Mouse (Mus musculus) liver, embryonic 14.5 days (tissue): Measurements from ENCODE around the gene Fam92b. TPM values are rescaled to one million over a fixed set of nuclear protein-coding genes. Genes with fewer than 3 reads are reported as not detected.

ENCODE experiments used
- ATAC-seq: fragments of 200-750 bp; cut with Nextera tagmentation; 2 replicates; pipeline ENCODE4 v1.8.0; 2017; ENCODE audit warnings: moderate number of reproducible peaks, mild to moderate bottlenecking, moderate library complexity; ENCODE audit not compliant: insufficient read depth
- DNase-seq, 3 experiments: peaks; one replicate each; pipeline ENCODE4 v3.0.0-alpha.2; 2012 to 2013; ENCODE audit warnings: low read depth in 3 of 3, low spot score in 3 of 3
- H3K27ac ChIP-seq: fragments of 300-500 bp; sonication (generic); 2 replicates; pipeline ENCODE4 v1.5.1; 2014; ENCODE audit warnings: moderate library complexity, mild to moderate bottlenecking, control low read depth, inconsistent platforms
- H3K27me3 ChIP-seq: fragments of 300-500 bp; sonication (generic); 2 replicates; pipeline ENCODE4 v1.6.1; 2014; ENCODE audit warnings: mild to moderate bottlenecking, low read length, moderate library complexity; ENCODE audit not compliant: control insufficient read depth, insufficient read depth
- H3K36me3 ChIP-seq: fragments of 300-500 bp; sonication (generic); replicated peaks from 2 replicates; pipeline ENCODE4 v1.6.1; 2014; ENCODE audit warnings: low read depth; ENCODE audit not compliant: control insufficient read depth, insufficient read depth
- H3K4me1 ChIP-seq, 2 experiments: fragments of 200-500 bp in 1 of 2; fragments of 300-500 bp in 1 of 2; sonication (generic) in 1 of 2; replicated peaks; 2 replicates each; pipeline ENCODE4 v1.6.1; 2012 to 2014; ENCODE audit warnings: antibody characterized with exemption in 1 of 2, inconsistent platforms in 1 of 2, low read length in 1 of 2; ENCODE audit not compliant: control insufficient read depth in 2 of 2, insufficient read depth in 2 of 2
- H3K4me2 ChIP-seq: fragments of 300-500 bp; sonication (generic); 2 replicates; pipeline ENCODE4 v1.6.1; 2014; ENCODE audit warnings: low read depth, mild to moderate bottlenecking, control low read depth, moderate library complexity
- H3K4me3 ChIP-seq, 2 experiments: fragments of 200-500 bp in 1 of 2; fragments of 300-500 bp in 1 of 2; sonication (generic) in 1 of 2; 2 replicates each; pipeline ENCODE4 v1.5.1; 2012 to 2014; ENCODE audit warnings: low read depth in 2 of 2, low read length in 2 of 2, mild to moderate bottlenecking in 2 of 2, control low read depth in 1 of 2, inconsistent platforms in 1 of 2, moderate library complexity in 1 of 2; ENCODE audit not compliant: insufficient read depth in 1 of 2
- H3K9ac ChIP-seq: fragments of 300-500 bp; sonication (generic); replicated peaks from 2 replicates; pipeline ENCODE4 v1.6.1; 2014; ENCODE audit warnings: mild to moderate bottlenecking, control low read depth, moderate library complexity
- H3K9me3 ChIP-seq: fragments of 300-500 bp; sonication (generic); 2 replicates; pipeline ENCODE4 v1.6.1; 2016; ENCODE audit warnings: low read length, mixed read lengths; ENCODE audit not compliant: control insufficient read depth
- CTCF ChIP-seq: IDR thresholded peaks from 2 replicates; pipeline ENCODE4 v1.5.1; 2016; ENCODE audit warnings: antibody characterized with exemption, low read depth, control low read depth
- EP300 ChIP-seq: IDR thresholded peaks from 2 replicates; pipeline ENCODE4 v1.6.1; 2016; ENCODE audit warnings: antibody characterized with exemption, low read depth
- WGBS: fragments of 180-500 bp; shearing (Covaris S2); extraction: QIAGEN DNeasy Blood & Tissue Kit; methylation state at CpG from one replicate; pipeline ENCODE4 v1.1.7; 2014; ENCODE audit not compliant: insufficient replicate concordance; 5-methylcytosine and 5-hydroxymethylcytosine counted together
- polyA plus RNA-seq, 2 experiments: library from polyadenylated mRNA; depleted of rRNA in 1 of 2; stranded (reverse) in 1 of 2; unstranded in 1 of 2; fragments of >200 nt; fragmentation: Nextera tagmentation in 1 of 2; extraction: Ambion mirVana in 1 of 2; gene quantifications; 2 replicates each; pipeline versions ENCODE4 v1.2.1 to v1.2.3; 2012 to 2014

Fam92b gene
- polyA plus RNA-seq, 2 experiments: not detected

GRCm38 (mm10) chr8:120124836-120125389 is 52.4 kb downstream of the Fam92b start:
- no peak overlapping the region for H3K4me2 ChIP-seq
- no peaks in the 10 kb centered on the region; a peak in 1 of 4 replicates for H3K4me1 ChIP-seq
- no peak overlapping the region for H3K27ac ChIP-seq

GRCm38 (mm10) chr8:120124261-120124660 is 53.0 kb downstream of the Fam92b start:
- Histone ChIP-seq H3K4me2 (no peak overlapping the region), H3K4me3 (no peak overlapping the region), H3K36me3 (no peaks in the 10 kb centered on the region), H3K9ac (no peak overlapping the region), H3K4me1 (no peaks in the 10 kb centered on the region; a peak in 1 of 4 replicates), H3K27ac (no peak overlapping the region), H3K9me3 (no peaks in the 10 kb centered on the region), H3K27me3 (peaks cover 3% of the 10 kb centered on the region; the same call in 1 of the 2 replicates)
- DNase-seq: no peak
- no peak for TF ChIP-seq EP300
- no peak for TF ChIP-seq CTCF
- 8% methylated on average over 6 of the region's 6 CpGs for WGBS
- ATAC-seq: no peak

More at GRCm38 (mm10) chr8:120124836-120125389, 52.4 kb downstream of the Fam92b start:
- WGBS: 59% methylated on average over 7 of the region's 7 CpGs
- DNase-seq: no peak
- Histone ChIP-seq H3K9me3 (no peaks in the 10 kb centered on the region), H3K4me3 (no peak overlapping the region), H3K27me3 (peaks cover 3% of the 10 kb centered on the region; the same call in 1 of the 2 replicates), H3K9ac (no peak overlapping the region), H3K36me3 (no peaks in the 10 kb centered on the region)
- TF ChIP-seq EP300 (no peak), CTCF (no peak)
- no peak for ATAC-seq

- Histone ChIP-seq H3K4me3 (no peak overlapping the region), H3K4me1 (no peaks in the 10 kb centered on the region; a peak in 1 of 4 replicates), H3K9ac (no peak overlapping the region), H3K27ac (no peak overlapping the region), H3K4me2 (no peak overlapping the region), H3K9me3 (no peaks in the 10 kb centered on the region), H3K27me3 (peaks cover 10% of the 10 kb centered on the region), H3K36me3 (no peaks in the 10 kb centered on the region)
- DNase-seq (no peak), ATAC-seq (no peak)
- WGBS: 49% methylated on average over 5 of the region's 5 CpGs
- no peak for TF ChIP-seq CTCF
- TF ChIP-seq EP300: no peak
Measured at GRCm38 (mm10) chr8:120120951-120121350, 56.3 kb downstream of the Fam92b start.

- no peak overlapping the region for H3K27ac ChIP-seq
- DNase-seq (no peak), ATAC-seq (no peak)
- no peak overlapping the region for H3K4me2 ChIP-seq
- no peaks in the 10 kb centered on the region for H3K36me3 ChIP-seq
- TF ChIP-seq EP300: no peak
- no peak for TF ChIP-seq CTCF
- no peak overlapping the region for H3K4me3 ChIP-seq
- no peaks in the 10 kb centered on the region for H3K9me3 ChIP-seq
- WGBS: 27% methylated on average over 6 of the region's 6 CpGs
- no peaks in the 10 kb centered on the region; a peak in 1 of 4 replicates for H3K4me1 ChIP-seq
- H3K9ac ChIP-seq: no peak overlapping the region
- H3K27me3 ChIP-seq: peaks cover 20% of the 10 kb centered on the region
Measured at GRCm38 (mm10) chr8:120119931-120120330, 57.3 kb downstream of the Fam92b start.

GRCm38 (mm10) chr8:120119429-120119828 is 57.8 kb downstream of the Fam92b start:
- no peaks in the 10 kb centered on the region; a peak in 1 of 4 replicates for H3K4me1 ChIP-seq
- H3K36me3 ChIP-seq: no peaks in the 10 kb centered on the region
- no peak for ATAC-seq
- peaks cover 25% of the 10 kb centered on the region for H3K27me3 ChIP-seq
- H3K9ac ChIP-seq: no peak overlapping the region
- no peak for DNase-seq
- H3K27ac ChIP-seq: no peak overlapping the region
- no peak overlapping the region for H3K4me3 ChIP-seq
- 43% methylated on average over 3 of the region's 3 CpGs for WGBS
- no peaks in the 10 kb centered on the region for H3K9me3 ChIP-seq
- TF ChIP-seq EP300: no peak
- H3K4me2 ChIP-seq: no peak overlapping the region
